In genomic region chr12:73345157-73345556, GRCm38 (mm10) we compare ENCODE assay signal across 29 mouse cellular contexts. TPM values are rescaled to one million over a fixed set of nuclear protein-coding genes. Genes with fewer than 3 reads are reported as not detected.
DNase-seq lines count a peak whose midpoint lies in the region; ATAC-seq and TF ChIP-seq lines count a peak whose summit lies in the region.
"Had no signal": no experiment of that assay in that cellular context is flagged by ENCODE, and none has a peak within 500 bp of the region (broad histone marks: within the 10 kb centered on the region; RNA-seq: fewer than 3 reads in every experiment).

No protein-coding gene starts in this region.

- no peaks in the 10 kb centered on the region for H3K9me3 ChIP-seq in kidney, embryonic 16.5 days (ENCODE audit: low read length)
- no peaks in the 10 kb centered on the region for H3K9me3 ChIP-seq in lung, postnatal 0 days (ENCODE audit: low read length)
- no peaks in the 10 kb centered on the region for H3K9me3 ChIP-seq in embryonic facial prominence, embryonic 11.5 days (replicated peaks; ENCODE audit: control insufficient read depth, low read length)
- H3K9me3 ChIP-seq: embryonic facial prominence, embryonic 13.5 days; forebrain, embryonic 12.5 days; hindbrain, embryonic 10.5 days; hindbrain, embryonic 15.5 days; liver, embryonic 12.5 days; midbrain, embryonic 10.5 days; midbrain, embryonic 15.5 days; neural tube, embryonic 15.5 days had no signal

- no peaks in the 10 kb centered on the region for H3K27me3 ChIP-seq in kidney, adult 2 months (replicated peaks; ENCODE audit: control insufficient read depth, insufficient read depth, low read length)
- no peaks in the 10 kb centered on the region for H3K27me3 ChIP-seq in kidney, embryonic 16.5 days (ENCODE audit: insufficient read depth, low read length)
- H3K27me3 ChIP-seq in lung, postnatal 0 days (replicated peaks; ENCODE audit: insufficient read depth, low read length) = no peaks in the 10 kb centered on the region
- no peaks in the 10 kb centered on the region for H3K27me3 ChIP-seq in embryonic facial prominence, embryonic 11.5 days (ENCODE audit: control insufficient read depth, insufficient read depth, low read length)
- H3K27me3 ChIP-seq: forebrain, embryonic 12.5 days; hindbrain, embryonic 15.5 days; liver, embryonic 12.5 days; midbrain, embryonic 15.5 days; neural tube, embryonic 15.5 days had no signal

- peak overlapping the region; percentile 9 for H3K27ac ChIP-seq in gastrocnemius, adult 2 months
- 0 out of 2 replicates have a peak overlapping the region, but pooled peaks have one; percentile 22 for H3K27ac ChIP-seq in kidney, adult 2 months (ENCODE audit: insufficient read depth, low read depth, low read length)
- H3K27ac ChIP-seq in kidney, embryonic 16.5 days (ENCODE audit: low read length) = no peak overlapping the region
- no peak overlapping the region for H3K27ac ChIP-seq in lung, postnatal 0 days (ENCODE audit: low read length)
- H3K27ac ChIP-seq in embryonic facial prominence, embryonic 11.5 days (replicated peaks; ENCODE audit: low read depth, low read length) = no peak overlapping the region
- H3K27ac ChIP-seq: embryonic facial prominence, embryonic 13.5 days; forebrain, embryonic 12.5 days; hindbrain, embryonic 10.5 days; hindbrain, embryonic 15.5 days; liver, embryonic 12.5 days; midbrain, embryonic 10.5 days; midbrain, embryonic 15.5 days; neural tube, embryonic 15.5 days had no signal

- H3K36me3 ChIP-seq in kidney, adult 2 months (ENCODE audit: control insufficient read depth, insufficient read depth, low read length) = no peaks in the 10 kb centered on the region; the same call in 1 of the 2 replicates
- peaks cover 6% of the 10 kb centered on the region for H3K36me3 ChIP-seq in kidney, embryonic 16.5 days (ENCODE audit: insufficient read depth, low read length)
- H3K36me3 ChIP-seq in lung, postnatal 0 days (ENCODE audit: insufficient read depth, low read length) = no peaks in the 10 kb centered on the region
- no peaks in the 10 kb centered on the region for H3K36me3 ChIP-seq in embryonic facial prominence, embryonic 11.5 days (replicated peaks; ENCODE audit: control insufficient read depth, insufficient read depth, low read depth, low read length)
- H3K36me3 ChIP-seq: forebrain, embryonic 12.5 days; liver, embryonic 12.5 days; midbrain, embryonic 15.5 days had no signal

- H3K4me1 ChIP-seq in kidney, adult 2 months (ENCODE audit: control insufficient read depth, insufficient read depth, low read length) = peaks cover 6% of the 10 kb centered on the region; the same call in 1 of the 2 replicates
- peaks cover 12% of the 10 kb centered on the region; the same call in 1 of the 2 replicates for H3K4me1 ChIP-seq in kidney, embryonic 16.5 days (ENCODE audit: insufficient read depth, low read length)
- H3K4me1 ChIP-seq in lung, postnatal 0 days (ENCODE audit: insufficient read depth, low read depth, low read length) = no peaks in the 10 kb centered on the region
- H3K4me1 ChIP-seq in embryonic facial prominence, embryonic 11.5 days (ENCODE audit: control insufficient read depth, insufficient read depth, low read length) = peaks cover 4% of the 10 kb centered on the region
- H3K4me1 ChIP-seq: hindbrain, embryonic 15.5 days; neural tube, embryonic 15.5 days had no signal

- intact Hi-C loops in gastrocnemius, adult 2 months (cut with DNase I) = no loop called here
- intact Hi-C loops in gastrocnemius, postnatal 14 days (cut with DNase I; ENCODE audit: low total_unique reads) = no loop called here

- TF ChIP-seq EP300 in lung, postnatal 0 days (IDR thresholded peaks at IDR 0.05) = no peak

- no peak for TF ChIP-seq CTCF in gastrocnemius, adult 2 months (IDR thresholded peaks at IDR 0.05)
- no peak for TF ChIP-seq CTCF in kidney, adult 2 months (conservative IDR thresholded peaks at IDR 0.05; ENCODE audit: insufficient read depth, insufficient read length, low read depth, low read length)
- no peak for TF ChIP-seq CTCF in lung, postnatal 0 days (IDR thresholded peaks at IDR 0.05)

- no peak for TF ChIP-seq POLR2A in kidney, adult 2 months (IDR thresholded peaks at IDR 0.05; ENCODE audit: low read depth, low read length)

- no peak overlapping the region for H3K4me2 ChIP-seq in kidney, embryonic 16.5 days (replicated peaks; ENCODE audit: low read depth, low read length)
- no peak overlapping the region for H3K4me2 ChIP-seq in lung, postnatal 0 days (replicated peaks; ENCODE audit: low read depth, low read length)
- H3K4me2 ChIP-seq in embryonic facial prominence, embryonic 11.5 days (ENCODE audit: low read depth, low read length) = no peak overlapping the region
- H3K4me2 ChIP-seq: embryonic facial prominence, embryonic 13.5 days; forebrain, embryonic 12.5 days; heart, embryonic 11.5 days; hindbrain, embryonic 15.5 days; liver, embryonic 12.5 days; midbrain, embryonic 15.5 days; neural tube, embryonic 15.5 days had no signal

- H3K9ac ChIP-seq in kidney, embryonic 16.5 days (replicated peaks; ENCODE audit: low read length) = no peak overlapping the region
- H3K9ac ChIP-seq in lung, postnatal 0 days (replicated peaks; ENCODE audit: low read depth) = no peak overlapping the region
- H3K9ac ChIP-seq in embryonic facial prominence, embryonic 11.5 days (replicated peaks; ENCODE audit: low read length) = 0 out of 2 replicates have a peak overlapping the region, but pooled peaks have one; percentile 11
- H3K9ac ChIP-seq: embryonic facial prominence, embryonic 13.5 days; forebrain, embryonic 12.5 days; hindbrain, embryonic 15.5 days; liver, embryonic 12.5 days; liver, postnatal 0 days; midbrain, embryonic 15.5 days; neural tube, embryonic 15.5 days had no signal

- WGBS in kidney, adult 2 months = 59% methylated on average over 12 of the region's 12 CpGs
- 46% methylated on average over 12 of the region's 12 CpGs for WGBS in kidney, embryonic 16.5 days
- 50% methylated on average over 12 of the region's 12 CpGs for WGBS in lung, postnatal 0 days
- 38% methylated on average over 12 of the region's 12 CpGs for WGBS in embryonic facial prominence, embryonic 11.5 days

- ATAC-seq in kidney, embryonic 16.5 days (ENCODE audit: low FRiP score, low TSS enrichment) = no peak
- ATAC-seq in lung, postnatal 0 days = no peak
- no peak for ATAC-seq in embryonic facial prominence, embryonic 11.5 days (replicated peaks; ENCODE audit: insufficient number of reproducible peaks, low FRiP score, low TSS enrichment, low read depth)
- ATAC-seq: liver, embryonic 12.5 days; liver, postnatal 0 days; midbrain, embryonic 15.5 days had no signal

- no peak for DNase-seq in gastrocnemius, adult 2 months
- DNase-seq in gastrocnemius, postnatal 14 days = no peak
- peak; percentile 54 for DNase-seq in kidney, adult 2 months
- DNase-seq in lung, postnatal 36 days = peak; percentile 40
- DNase-seq in lung, postnatal 0 days (ENCODE audit: low spot score) = no peak
- DNase-seq in embryonic facial prominence, embryonic 11.5 days (ENCODE audit: low spot score) = no peak
- DNase-seq in frontal cortex, postnatal 14 days (ENCODE audit: low spot score in 2 of 2) = no peak
- DNase-seq: adrenal gland, adult 8-10 months; B cell, adult 2 months; cerebellum, adult 11-12 months; cerebellum, adult 9-11 months; gastrocnemius, postnatal 36 days; layer of hippocampus, postnatal 36 days; left cerebral cortex, postnatal 4 days; liver, postnatal 0 days; retina, postnatal 1 day; right cerebral cortex, postnatal 14 days; thymus, postnatal 14 days had no signal

- H3K4me3 ChIP-seq in gastrocnemius, adult 2 months = no peak overlapping the region
- H3K4me3 ChIP-seq in kidney, adult 2 months (ENCODE audit: insufficient read depth, low read depth, low read length) = no peak overlapping the region
- no peak overlapping the region for H3K4me3 ChIP-seq in kidney, embryonic 16.5 days (ENCODE audit: low read length)
- H3K4me3 ChIP-seq in lung, postnatal 0 days (ENCODE audit: low read depth, low read length) = no peak overlapping the region
- no peak overlapping the region for H3K4me3 ChIP-seq in embryonic facial prominence, embryonic 11.5 days (ENCODE audit: low read depth, low read length)
- H3K4me3 ChIP-seq: embryonic facial prominence, embryonic 13.5 days; erythroblast, embryonic 14.5 days; forebrain, embryonic 12.5 days; hindbrain, embryonic 10.5 days; hindbrain, embryonic 15.5 days; liver, embryonic 12.5 days; midbrain, embryonic 10.5 days; midbrain, embryonic 15.5 days; neural tube, embryonic 15.5 days had no signal

RNA-seq across cellular contexts. Expression of gene Slc38a6, which starts 58.6 kb away (rescaled TPM):
- total RNA-seq in gastrocnemius, adult 2 months (2021) = 1 to 10 TPM; 1.7 to 3.6 TPM
- 1 to 10 TPM; 4.5 to 5.5 TPM for total RNA-seq in gastrocnemius, postnatal 14 days (2021)
- polyA plus RNA-seq in kidney, adult 2 months (2012; rRNA removed) = 15.1 and 17.7 TPM in 2 replicates
- polyA plus RNA-seq in kidney, embryonic 16.5 days (2015; fragmentation: Nextera tagmentation; extraction: Ambion mirVana) = 6.0 and 11.4 TPM in 2 replicates
- 4.2 and 8.2 TPM in 2 replicates for polyA plus RNA-seq in lung, postnatal 0 days (2015; fragmentation: Nextera tagmentation; extraction: Ambion mirVana)
- 11.0 and 12.8 TPM in 2 replicates for polyA plus RNA-seq in embryonic facial prominence, embryonic 11.5 days (2014; fragmentation: Nextera tagmentation; extraction: Ambion mirVana)
- polyA plus RNA-seq: erythroblast, embryonic 14.5 days had no signal

RNA-seq across cellular contexts. Expression of gene Trmt5, which starts 58.6 kb away (rescaled TPM):
- total RNA-seq in gastrocnemius, adult 2 months (2021) = 1 to 10 TPM; 8.5 to 8.6 TPM
- total RNA-seq in gastrocnemius, postnatal 14 days (2021) = 1 to 10 TPM; 6.3 to 7.5 TPM
- polyA plus RNA-seq in kidney, adult 2 months (2012; rRNA removed) = 4.8 and 6.1 TPM in 2 replicates
- polyA plus RNA-seq in kidney, embryonic 16.5 days (2015; fragmentation: Nextera tagmentation; extraction: Ambion mirVana) = 18.5 and 19.5 TPM in 2 replicates
- polyA plus RNA-seq in lung, postnatal 0 days (2015; fragmentation: Nextera tagmentation; extraction: Ambion mirVana) = 7.7 and 9.0 TPM in 2 replicates
- 23.7 and 28.8 TPM in 2 replicates for polyA plus RNA-seq in embryonic facial prominence, embryonic 11.5 days (2014; fragmentation: Nextera tagmentation; extraction: Ambion mirVana)

Comparison
In these comparisons a context has a peak if more than half of its experiments do, and no peak if none do; other contexts are left out.
1. DNase-seq: peak in kidney, adult 2 months (single experiment) and lung, postnatal 36 days (single experiment); none in gastrocnemius, adult 2 months (single experiment), gastrocnemius, postnatal 14 days (single experiment), lung, postnatal 0 days (single experiment), embryonic facial prominence, embryonic 11.5 days (single experiment) and frontal cortex, postnatal 14 days (0 of 2).
2. H3K27ac ChIP-seq: peak in gastrocnemius, adult 2 months (single experiment) and kidney, adult 2 months (single experiment); none in kidney, embryonic 16.5 days (single experiment), lung, postnatal 0 days (single experiment) and embryonic facial prominence, embryonic 11.5 days (single experiment).